Mouse (Mus musculus) myocyte (in vitro differentiated cells): Measurements from ENCODE around the gene Cfh.

Source experiments
- CEBPB ChIP-seq: IDR thresholded peaks from 2 replicates; pipeline ENCODE4 v1.6.1; 2011; ENCODE audit warnings: mild to moderate bottlenecking, moderate library complexity; ENCODE audit not compliant: poor library complexity, insufficient read depth, severe bottlenecking
- E2F4 ChIP-seq: IDR thresholded peaks from one replicate; pipeline ENCODE4 v1.6.1; 2011; ENCODE audit warnings: mild to moderate bottlenecking, control low read depth, moderate library complexity; ENCODE audit not compliant: insufficient read depth
- MAX ChIP-seq: IDR thresholded peaks from one replicate; pipeline ENCODE4 v1.6.1; 2011; ENCODE audit warnings: low read depth, mild to moderate bottlenecking, control low read depth
- MYOD1 ChIP-seq, 3 experiments: IDR thresholded peaks; one replicate each; pipeline ENCODE4 v1.6.1; 2011; ENCODE audit warnings: control low read depth in 2 of 3, low read depth in 2 of 3, mild to moderate bottlenecking in 2 of 3, moderate library complexity in 1 of 3; ENCODE audit not compliant: insufficient read length in 2 of 3, control insufficient read depth in 1 of 3
- MYOG ChIP-seq, 3 experiments: IDR thresholded peaks; one replicate each; pipeline ENCODE4 v1.6.1; 2011; ENCODE audit warnings: control low read depth in 2 of 3, low read depth in 2 of 3, mild to moderate bottlenecking in 2 of 3; ENCODE audit not compliant: insufficient read length in 2 of 3, control insufficient read depth in 1 of 3, insufficient read depth in 1 of 3
- POLR2A ChIP-seq: IDR thresholded peaks from one replicate; pipeline ENCODE4 v1.6.1; 2011; ENCODE audit warnings: low read depth, mild to moderate bottlenecking, control low read depth, moderate library complexity; ENCODE audit not compliant: insufficient read length
- POLR2AphosphoS2 ChIP-seq: IDR thresholded peaks from one replicate; pipeline ENCODE4 v1.6.1; 2011; ENCODE audit warnings: low read depth, control low read depth; ENCODE audit not compliant: insufficient read length
- REST ChIP-seq: IDR thresholded peaks from one replicate; pipeline ENCODE4 v1.6.1; 2011; ENCODE audit warnings: mild to moderate bottlenecking, control low read depth, moderate library complexity; ENCODE audit not compliant: insufficient read depth, insufficient read length
- SRF ChIP-seq: IDR thresholded peaks from one replicate; pipeline ENCODE4 v1.6.1; 2011; ENCODE audit warnings: low read depth; ENCODE audit not compliant: control insufficient read depth, insufficient read length
- TCF12 ChIP-seq: IDR thresholded peaks from one replicate; pipeline ENCODE4 v1.6.1; 2011; ENCODE audit warnings: mild to moderate bottlenecking, control low read depth; ENCODE audit not compliant: poor library complexity, insufficient read depth, severe bottlenecking
- USF1 ChIP-seq: IDR thresholded peaks from one replicate; pipeline ENCODE4 v1.6.1; 2011; ENCODE audit warnings: low read depth, mild to moderate bottlenecking, control low read depth, moderate library complexity

DNA sequence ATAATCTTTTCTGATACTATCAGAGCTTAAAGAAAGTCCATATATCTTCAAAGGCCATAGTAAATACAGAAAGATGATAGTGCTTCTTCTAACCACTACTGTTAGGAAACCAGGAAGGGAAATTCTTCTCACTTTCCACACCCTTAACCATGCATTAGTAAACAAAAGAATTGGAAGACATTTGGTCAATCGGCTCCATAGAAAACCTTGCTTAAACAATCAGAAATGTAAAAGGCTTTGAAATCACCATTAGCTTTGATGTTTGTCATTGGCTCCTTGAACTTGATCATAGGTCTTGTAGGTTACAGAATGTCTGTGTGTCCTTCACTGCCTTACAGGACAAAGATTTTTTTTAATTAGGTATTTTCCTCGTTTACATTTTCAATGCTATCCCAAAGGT lies 21.8 kb upstream of the Cfh start:
- no peak for TF ChIP-seq POLR2A
- no peak for TF ChIP-seq POLR2AphosphoS2
- no peak for TF ChIP-seq E2F4
- no peak for TF ChIP-seq USF1
- TF ChIP-seq MYOG (IDR thresholded peaks at IDR 0.05; ENCODE audit: control insufficient read depth in 1 of 3, insufficient read depth in 1 of 3, insufficient read length in 2 of 3, low read depth in 2 of 3): no peak
- no peak for TF ChIP-seq MAX
- no peak for TF ChIP-seq SRF
- TF ChIP-seq TCF12: no peak
- TF ChIP-seq CEBPB: no peak
- TF ChIP-seq REST: no peak
- no peak for TF ChIP-seq MYOD1 (IDR thresholded peaks at IDR 0.05; ENCODE audit: control insufficient read depth in 1 of 3, insufficient read length in 2 of 3, low read depth in 2 of 3)
